Mouse (Mus musculus) CH12F3 (cell line): Measurements from ENCODE around the gene Sf3a2.
"Not testable (repeated sequence)": the region's sequence is repeated elsewhere in the genome, so short reads cannot be mapped to it uniquely, and the experiment has no call there.

ENCODE experiments used
- in situ Hi-C: fragments of 300-500 bp; cut with MboI; formaldehyde crosslinking; loops from 2 replicates; pipeline ENCODE4 v1.14.3; 2020; ENCODE audit warnings: low sequenced_read_pairs

The Sf3a2 gene

DNA sequence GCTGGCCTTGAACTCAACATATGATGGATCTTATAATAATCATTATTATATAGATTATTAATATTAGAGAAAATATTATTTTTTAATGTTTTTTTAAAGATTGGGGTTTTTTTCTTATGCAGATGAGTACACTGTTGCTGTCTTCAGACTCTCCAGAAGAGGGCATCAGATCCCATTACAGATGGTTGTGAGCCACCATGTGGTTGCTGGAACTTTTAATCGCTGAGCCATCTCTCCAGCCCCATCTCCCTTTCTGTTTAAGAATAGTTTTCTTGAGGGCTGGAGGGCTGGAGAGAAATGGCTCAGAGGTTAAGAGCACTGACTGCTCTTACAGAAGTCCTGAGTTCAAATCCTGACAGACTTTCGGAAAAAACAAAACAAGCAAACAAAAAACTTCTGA, 24.0 kb downstream of the Sf3a2 start:
- in situ Hi-C loops, result no loop called here

DNA sequence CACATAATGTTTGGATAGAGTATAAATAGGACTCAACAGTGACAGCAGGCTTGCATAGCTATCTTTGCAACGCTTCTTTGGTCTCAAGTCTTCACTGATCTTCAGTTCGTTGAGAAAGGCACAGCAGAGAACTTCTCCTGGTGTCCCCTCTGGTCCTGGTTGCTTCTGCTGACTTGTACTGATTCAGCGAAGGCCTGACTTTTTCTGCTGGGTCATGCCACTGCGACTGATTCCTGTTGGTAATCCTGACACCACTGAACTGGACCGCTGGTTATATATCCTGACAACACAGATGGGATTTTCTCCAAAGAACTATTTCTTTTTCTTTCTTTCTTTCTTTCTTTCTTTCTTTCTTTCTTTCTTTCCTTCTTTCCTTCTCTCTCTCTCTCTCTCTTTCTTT, 24.5 kb downstream of the Sf3a2 start:
- in situ Hi-C loops, result no loop called here

DNA sequence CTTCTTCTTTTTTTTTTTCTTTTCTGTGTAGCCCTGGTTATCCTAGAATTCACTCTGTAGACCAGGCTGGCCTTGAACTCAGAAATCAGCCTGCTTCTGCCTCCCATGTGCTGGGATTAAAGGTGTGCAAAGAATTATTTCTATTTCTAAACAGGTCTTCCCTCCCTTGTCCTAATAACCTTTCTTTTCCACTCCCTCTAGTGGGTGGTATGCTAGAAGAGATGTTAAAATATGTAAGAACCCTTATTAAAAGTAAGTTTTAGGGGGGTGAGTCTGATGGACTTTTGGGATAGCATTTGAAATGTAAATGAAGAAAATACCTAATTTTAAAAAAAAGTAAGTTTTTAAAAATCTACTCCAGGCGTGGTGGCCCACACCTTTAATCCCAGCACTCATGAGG, 25.3 kb downstream of the Sf3a2 start:
- in situ Hi-C loops, result no loop called here

DNA sequence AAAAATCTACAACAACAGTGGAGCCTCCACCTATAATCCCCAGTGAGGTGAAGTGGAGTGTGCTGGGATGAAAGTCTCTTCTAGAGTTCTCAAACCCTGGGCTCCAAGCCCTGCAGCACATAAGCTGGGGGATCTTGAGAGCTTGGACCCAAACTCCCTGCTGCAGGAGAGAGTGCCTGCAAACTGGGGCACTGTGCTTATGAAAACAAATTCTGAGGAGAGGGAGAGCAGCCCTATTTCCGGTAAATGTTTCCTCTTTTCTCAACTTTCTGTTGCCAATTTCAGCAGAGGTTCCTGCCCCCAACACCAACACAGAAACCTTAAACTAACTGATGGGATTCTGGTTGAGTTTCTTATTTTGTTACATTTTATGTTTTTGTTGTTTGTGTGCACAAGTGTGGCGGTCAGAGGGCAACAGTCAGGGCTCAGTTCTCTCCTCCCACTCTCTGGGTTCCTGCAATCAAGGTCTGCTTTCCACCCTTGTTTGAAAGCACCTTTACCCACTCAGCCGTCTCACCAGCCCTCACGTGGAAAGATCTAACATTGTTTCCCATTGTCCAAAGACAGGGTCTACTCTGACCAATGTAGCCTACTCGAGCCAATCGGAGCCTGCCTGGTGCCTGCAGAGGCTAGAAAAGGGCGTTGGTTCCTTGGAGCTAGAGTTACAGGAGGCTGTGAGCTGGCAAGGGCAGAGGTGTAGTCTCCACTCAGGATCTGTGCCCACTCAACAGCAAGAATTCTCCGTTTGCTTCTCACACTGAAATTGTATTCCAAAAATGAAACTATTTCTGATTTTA, 26.0 kb downstream of the Sf3a2 start:
- in situ Hi-C loops, result no loop called here

DNA sequence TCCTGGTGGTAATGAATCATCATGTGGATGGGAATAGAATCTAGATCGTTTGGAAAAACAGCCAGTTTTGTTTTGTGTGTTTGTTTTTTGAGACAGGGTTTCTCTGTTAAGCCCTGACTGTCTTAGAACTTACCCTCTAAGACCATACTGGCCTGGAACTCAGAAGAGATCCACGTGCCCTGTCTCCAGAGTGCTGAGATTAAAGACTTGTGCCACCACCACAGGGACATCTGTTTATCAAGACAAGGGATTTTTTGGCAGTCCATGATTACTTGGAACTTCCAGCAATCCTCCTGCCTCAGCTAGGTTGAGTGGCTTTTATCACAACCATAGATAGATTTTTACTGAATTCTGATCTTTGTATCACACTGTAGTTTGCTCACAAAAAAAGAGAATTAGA, 26.8 kb downstream of the Sf3a2 start:
- in situ Hi-C loops, result no loop called here

DNA sequence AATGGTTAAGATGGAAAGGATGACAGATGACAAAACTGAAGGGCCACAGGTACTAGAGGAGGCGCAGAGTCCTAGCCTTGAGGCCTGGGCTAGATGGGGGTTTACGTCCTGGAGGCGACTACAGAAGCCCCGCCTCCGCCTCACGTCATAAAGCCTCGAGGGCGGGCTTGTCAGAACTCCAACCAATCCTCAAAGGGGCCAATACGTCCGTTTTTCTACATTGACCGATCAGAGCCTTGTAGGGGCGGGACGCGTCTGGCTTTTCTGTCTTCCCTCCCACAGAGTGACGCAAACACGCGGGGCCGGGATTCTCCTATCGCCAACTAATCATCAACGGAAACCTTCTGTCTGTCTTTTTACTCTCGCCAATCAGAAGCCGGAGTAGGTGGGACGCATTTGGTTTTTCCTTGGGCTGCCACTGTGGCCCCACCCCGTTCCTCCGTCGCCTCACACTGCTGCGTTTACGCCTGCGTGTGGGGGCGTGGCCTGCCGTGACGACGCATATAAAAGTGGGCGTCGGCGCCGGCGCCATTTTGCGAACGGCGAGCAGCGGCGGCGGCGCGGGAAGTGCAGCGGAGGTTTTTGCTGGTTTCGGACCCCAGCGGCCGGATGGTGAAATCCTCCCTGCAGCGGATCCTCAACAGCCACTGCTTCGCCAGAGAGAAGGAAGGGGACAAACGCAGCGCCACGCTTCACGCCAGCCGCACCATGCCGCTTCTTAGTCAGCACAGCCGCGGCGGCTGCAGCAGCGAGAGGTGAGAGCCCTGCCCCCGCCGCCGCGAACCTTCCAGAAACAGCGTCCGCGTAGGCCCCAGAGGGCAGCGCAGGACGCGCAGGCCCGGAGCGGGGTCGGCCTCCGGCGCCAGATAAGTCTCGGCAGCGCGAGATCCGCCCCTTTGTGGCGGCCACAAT, 28.4 kb downstream of the Sf3a2 start, which contains the start of gene Oaz1:
Oaz1 (plus strand) TSS at position 506 of the 912 bp plus-strand sequence.
- in situ Hi-C loops, result no loop called here

DNA sequence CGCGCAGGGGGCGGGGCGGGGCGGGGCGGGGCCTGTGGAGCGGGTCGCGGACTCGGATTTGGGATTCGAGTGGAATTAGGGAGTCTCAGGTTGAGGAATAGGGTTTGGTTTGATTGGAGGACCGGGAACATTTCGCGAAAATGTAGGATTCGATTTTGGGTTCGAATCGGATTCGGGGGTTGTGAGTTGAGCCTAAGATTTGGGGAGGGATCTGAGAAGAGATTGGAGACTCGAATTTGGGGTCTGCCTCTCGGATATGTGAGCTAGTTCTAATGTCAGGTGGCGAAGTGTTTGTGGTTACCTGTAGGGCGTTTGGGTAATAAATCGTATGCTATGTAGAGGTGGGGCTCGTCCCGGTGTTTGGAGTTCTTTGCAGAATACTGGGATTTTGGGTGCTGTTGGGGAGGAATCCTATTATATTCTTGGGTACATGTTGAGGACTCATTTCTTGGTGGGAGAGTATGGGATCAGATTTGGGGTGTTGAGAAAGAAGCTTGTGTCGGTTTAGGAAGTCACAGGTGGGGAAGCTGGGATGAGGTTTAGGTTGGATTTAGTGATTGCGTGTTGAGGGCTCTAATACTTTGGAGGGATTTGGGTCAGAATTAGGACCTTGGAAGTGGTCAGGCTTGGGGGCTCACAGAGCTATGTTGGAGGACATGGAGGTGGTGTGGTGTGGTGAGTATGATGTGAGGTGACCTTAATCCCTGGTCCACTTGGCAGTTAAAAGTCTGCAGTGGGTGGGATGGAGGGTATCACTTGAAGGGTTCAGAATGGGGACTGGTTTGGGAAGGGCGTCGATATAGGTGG, 29.3 kb downstream of the Sf3a2 start:
- in situ Hi-C loops, result no loop called here

DNA sequence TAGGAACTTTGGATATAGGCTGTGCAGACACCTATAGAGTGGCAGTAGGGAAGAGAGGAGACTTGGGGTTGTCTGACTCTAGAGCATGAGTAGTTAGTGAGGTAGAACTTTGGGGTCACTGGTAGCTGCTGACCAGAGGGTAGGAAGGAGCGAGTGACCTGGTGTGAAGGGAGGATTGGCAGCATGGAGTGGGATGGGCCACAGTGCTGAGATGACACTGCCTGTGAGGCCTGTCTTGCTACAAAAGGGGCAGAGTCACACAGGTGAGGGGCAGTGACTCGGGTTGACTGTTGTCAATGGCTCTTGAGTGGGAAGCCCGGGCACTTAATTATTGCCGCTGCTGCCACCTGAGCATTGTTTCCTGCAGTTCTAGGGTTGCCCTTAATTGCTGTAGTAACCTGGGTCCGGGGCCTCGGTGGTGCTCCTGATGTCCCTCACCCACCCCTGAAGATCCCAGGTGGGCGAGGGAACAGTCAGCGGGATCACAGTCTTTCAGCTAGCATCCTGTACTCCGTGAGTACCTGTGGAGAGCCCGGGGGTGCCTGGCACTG, 29.9 kb downstream of the Sf3a2 start:
- in situ Hi-C loops, result no loop called here

DNA sequence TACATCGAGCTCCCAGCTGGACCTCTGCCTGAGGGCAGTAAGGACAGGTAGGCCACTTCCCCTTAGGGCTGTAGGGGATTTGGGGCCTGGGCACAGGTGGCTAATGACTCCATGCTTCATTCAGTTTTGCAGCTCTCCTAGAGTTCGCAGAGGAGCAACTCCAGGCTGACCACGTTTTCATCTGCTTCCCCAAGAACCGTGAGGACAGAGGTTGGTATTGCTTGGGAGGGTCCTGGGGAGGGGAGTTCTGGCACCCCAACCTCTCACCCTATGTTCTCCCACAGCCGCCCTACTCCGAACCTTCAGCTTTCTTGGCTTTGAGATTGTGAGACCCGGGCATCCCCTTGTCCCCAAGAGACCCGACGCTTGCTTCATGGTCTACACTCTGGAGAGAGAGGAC, 30.6 kb downstream of the Sf3a2 start:
- in situ Hi-C loops, result not testable (repeated sequence)

DNA sequence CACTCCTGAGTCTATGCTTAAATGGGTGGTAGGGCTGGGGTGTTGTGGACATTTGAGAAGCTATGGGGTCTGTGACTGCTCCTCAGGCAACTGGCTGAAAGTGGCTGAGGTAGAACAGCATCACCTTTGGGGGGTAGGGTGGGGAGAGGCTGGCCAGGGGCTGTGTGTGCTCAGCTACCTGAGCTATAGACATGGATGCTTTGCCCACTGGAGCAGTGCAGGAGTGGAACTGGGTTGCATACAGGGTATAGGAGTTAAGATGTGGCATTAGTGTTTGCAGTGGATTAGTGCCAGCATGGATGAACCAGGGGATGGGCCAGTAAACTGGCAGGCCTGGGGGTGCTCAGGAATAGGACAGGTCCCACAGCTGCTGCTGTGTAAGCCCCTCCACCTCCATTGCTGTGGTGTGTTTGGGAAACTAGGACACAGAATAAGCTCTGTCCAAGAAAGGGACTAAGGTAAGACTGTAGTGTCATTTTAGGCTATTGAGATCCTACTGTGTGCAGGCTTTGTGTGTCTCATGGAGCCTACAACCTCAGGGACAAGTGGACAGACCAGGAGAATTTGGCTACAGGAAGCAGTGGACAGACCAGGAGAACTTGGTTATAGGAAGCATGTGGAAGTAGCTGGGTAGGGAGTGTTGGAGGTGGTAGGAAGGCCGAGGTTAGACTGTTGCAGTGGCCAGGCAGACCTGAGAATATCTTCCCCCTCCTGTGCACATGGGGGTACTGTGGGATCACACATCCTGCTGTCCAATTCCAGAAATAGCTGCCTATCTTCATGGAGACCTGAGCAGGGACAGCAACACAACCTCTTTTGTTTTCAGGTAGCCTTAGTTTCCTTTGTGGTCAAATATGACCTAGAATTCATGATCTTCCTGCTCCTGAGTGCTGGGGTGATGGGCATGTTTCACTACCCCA, 31.6 kb downstream of the Sf3a2 start:
- in situ Hi-C loops, result no loop called here

DNA sequence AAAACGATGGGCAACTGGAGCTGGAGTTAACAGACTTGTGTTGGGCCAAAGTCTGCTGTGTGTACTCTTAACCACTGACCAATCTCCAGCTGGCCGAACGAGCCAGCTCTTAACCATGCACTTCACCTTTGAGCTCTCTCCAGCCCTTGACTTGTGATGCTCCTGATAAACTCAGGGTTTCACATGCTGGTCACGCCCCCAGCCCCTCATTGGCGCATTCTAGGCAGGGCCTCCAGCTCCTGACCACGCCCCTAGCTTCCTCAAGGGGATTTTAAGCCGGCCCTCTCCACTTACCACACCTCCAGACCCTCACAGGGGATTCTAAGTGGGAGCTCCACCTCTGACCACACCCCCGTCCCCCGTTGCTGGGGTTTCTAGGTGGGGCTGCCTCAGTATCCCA, 33.1 kb downstream of the Sf3a2 start:
- in situ Hi-C loops, result no loop called here

DNA sequence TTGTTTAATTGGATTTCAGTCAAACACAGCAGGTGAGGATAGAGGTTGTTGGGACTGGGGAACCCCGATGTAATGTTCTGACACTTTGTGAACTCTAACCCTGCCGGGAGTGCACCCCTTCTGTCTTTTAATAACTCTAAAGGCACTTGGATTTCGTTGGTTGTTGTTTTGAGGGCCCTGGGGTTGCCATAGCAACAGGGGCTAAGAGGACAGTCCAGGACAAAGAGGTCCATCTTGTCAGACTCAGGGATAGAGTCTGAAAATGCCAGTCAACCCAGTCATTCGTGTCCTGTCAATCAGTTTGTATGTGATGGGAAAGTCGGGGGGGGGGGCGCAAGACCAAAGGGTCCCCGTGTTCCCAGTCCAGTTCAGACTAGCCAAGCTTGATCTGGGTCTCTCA, 34.8 kb downstream of the Sf3a2 start:
- in situ Hi-C loops, result no loop called here

DNA sequence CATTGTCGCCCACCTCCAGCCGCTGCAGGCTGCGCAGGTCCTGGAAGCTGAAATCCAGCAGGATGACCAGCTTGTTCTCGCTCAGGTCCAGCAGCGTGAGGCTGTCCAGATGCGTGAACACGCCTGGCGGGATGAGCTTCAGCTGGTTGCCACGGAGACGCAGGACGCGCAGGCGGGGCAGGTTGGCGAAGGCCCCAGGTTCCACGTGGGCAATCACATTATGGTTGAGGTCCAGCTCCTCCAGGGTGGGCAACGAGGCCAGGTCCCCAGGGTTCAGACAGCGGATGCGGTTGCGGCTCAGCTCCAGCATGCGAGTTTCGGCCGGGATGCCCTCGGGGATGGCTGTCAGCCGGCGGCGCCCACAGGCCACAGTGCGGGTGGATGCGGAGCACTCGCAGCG, 37.6 kb downstream of the Sf3a2 start:
- in situ Hi-C loops, result no loop called here

DNA sequence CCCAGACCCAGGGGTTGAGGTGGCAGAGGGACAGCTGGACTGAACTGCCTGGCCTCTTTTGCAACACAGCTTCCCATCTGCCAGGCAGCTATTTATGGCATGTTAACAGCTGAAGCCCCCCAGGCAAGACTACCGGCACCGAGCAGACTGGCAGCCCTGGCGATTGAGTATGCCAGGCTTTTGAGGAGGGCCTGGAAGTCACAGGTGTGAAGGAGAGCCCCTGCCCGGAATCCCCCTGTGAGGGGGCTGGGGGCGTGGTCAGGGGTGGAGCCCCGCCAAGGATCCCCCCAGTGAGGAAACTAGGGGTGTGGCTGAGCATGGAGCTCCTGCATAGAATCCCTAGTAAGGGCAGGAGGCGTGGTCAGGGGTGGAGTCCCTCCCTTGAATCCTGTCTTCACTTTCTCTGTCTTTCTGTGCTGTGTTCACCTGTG, 39.0 kb downstream of the Sf3a2 start:
- in situ Hi-C loops, result no loop called here

DNA sequence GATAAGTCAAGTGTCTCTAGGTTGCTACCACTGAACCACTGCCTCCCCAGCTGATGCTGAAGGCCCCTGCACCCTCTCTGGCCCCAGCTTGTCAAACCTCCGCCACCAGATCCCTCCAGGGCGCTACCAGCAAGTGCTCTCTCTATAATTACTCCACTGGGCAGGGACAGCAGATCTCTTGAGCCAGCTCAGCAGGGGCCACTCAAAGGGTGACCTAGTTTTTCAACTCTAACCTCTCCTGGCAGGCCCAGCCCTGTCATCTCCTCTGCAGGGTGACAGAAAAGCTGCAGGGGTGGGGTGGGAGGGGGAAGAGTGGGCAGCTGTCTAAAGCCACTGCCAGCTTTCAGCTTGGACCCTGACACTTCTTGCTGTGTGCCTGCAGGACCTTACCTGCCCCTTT, 39.8 kb downstream of the Sf3a2 start:
- in situ Hi-C loops, result no loop called here

DNA sequence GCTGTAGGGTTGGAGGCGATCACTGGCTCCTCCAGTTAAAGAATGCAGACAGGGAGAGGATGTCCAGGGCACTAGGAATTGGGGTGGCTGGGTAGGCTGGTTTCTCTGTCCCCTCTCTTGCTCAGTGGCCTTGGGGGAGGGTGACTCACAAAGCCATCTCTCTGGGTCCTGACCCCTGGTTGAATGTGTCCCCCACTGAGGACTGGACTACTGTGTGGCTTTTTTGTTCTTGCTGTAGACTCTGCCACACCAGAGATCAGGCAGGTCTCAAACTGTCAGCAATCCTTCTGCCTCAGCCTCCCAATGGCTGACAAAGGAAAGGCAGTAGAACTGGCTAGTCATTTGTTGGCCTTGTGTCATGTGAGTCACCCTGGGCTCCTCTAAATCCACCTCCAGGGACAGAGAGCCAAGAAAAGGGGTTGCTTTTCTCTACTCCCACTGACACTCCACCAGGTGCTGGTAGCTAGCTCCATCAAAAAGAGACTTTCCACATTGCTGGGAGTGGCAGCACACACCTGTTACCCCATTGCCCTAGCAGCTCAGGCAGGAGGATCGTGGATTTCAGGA, 40.4 kb downstream of the Sf3a2 start:
- in situ Hi-C loops, result no loop called here

DNA sequence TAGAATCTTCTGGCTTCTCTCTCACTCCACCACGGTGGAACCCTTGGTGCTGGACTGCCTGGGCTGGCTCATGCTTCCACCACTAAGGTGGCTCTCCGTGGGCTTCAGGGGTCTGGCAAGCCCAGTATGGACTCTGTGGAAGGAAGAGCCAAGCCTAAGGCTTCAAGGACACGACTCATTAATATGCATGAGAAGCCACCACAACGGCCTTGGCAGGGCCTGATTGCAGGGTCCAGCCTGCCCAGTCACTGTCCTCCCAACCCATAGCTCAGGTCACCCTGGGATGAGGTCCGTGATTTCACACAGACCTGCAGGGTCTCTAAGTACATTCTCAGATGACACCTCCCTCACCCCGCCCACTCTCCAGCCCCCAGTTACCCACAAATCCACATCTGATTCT, 41.9 kb downstream of the Sf3a2 start:
- in situ Hi-C loops, result no loop called here

DNA sequence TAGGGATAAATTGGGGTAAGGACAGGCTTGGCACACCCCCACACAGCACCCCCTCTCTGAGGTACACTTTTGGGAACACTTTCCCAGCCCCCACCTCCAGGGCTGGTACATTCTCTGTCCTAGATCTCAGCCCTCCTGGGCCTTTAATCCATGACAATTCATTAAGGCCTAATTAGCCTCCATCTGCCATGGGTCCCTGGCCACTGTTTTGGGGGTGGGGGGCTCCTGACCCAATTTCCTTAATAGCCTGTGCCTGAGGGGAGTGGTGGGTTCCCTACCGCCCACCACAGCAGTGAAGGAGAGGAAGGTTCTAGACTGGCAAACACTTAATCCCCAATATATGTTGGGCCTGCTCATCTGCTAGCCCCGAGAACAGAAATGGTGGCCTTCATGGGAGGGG, 43.7 kb downstream of the Sf3a2 start:
- in situ Hi-C loops, result no loop called here

DNA sequence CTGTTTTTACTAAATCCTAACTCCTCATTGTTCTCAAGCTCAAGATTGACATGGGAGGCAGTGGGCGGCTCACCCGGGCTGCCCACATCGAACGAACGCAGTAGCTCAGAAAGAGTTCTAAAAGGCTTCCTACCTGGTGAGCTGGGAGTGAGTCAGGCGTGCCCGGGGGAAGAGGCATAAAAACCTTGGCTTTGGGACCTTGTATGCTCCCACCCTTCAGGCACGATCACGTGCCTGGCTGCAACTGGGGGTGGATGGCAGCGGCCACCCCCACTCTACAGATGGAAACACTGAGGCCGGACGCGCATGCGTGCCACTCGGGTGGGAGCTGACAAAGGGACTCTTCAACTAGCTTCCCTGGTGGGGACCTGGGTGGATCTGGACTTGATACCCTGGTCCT, 44.3 kb downstream of the Sf3a2 start:
- in situ Hi-C loops, result no loop called here
